Mouse (Mus musculus) megakaryocyte, adult 5-6 weeks (primary cell): ENCODE results near the gene Mfge8. TPM values are rescaled to one million over a fixed set of nuclear protein-coding genes. Genes with fewer than 3 reads are reported as not detected.

Experiments used
- ATAC-seq: 2 replicates; pipeline ENCODE4 v1.8.0; 2016; ENCODE audit warnings: mild to moderate bottlenecking, inconsistent platforms; ENCODE audit not compliant: poor library complexity, severe bottlenecking
- total RNA-seq, 2 experiments: library from RNA; stranded (forward) in 1 of 2; stranded (reverse) in 1 of 2; fragments of 153-499, 151-499 nt in 1 of 2; fragments of 221-1000, 200-1000 nt in 1 of 2; gene quantifications; 2 replicates each; pipeline versions ENCODE4 v1.2.3 to v1.2.4; 2015 to 2017

Mfge8 gene
- 4.0 and 9.2 TPM in 2 replicates for total RNA-seq (2015)
- total RNA-seq (2017), result 9.8 and 10.5 TPM in 2 replicates

DNA sequence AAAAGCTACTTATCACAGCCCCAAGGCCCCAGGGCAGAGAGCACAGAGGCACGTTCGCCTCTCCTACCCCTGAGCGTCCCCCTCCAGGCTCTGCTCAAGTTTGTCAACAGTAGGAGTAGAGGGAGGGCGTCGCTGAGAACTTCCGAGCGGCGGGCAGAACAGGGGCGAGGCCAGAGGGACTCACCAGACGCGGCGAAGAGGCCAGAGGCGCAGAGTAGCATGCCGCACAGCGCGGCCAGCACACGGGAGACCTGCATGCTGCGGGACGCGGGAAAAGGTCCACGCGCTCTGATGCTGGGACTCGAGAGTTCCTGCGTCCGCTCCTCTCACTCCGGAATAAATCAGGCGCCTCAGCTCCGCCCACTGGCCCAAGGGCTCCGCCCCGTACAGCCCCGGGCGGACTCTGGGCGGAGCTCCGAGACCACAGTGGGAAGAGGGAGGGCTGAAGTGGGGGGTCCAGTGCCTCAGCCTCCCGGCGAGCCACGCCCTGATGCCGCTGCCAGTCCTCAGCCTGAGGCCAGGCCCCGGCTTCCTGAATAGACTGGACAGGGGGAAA lies at the start of gene Mfge8:
Gene Mfge8, minus strand, starts transcription at position 350 of the 556 bp plus-strand sequence.
- ATAC-seq, result peak; percentile 100

DNA sequence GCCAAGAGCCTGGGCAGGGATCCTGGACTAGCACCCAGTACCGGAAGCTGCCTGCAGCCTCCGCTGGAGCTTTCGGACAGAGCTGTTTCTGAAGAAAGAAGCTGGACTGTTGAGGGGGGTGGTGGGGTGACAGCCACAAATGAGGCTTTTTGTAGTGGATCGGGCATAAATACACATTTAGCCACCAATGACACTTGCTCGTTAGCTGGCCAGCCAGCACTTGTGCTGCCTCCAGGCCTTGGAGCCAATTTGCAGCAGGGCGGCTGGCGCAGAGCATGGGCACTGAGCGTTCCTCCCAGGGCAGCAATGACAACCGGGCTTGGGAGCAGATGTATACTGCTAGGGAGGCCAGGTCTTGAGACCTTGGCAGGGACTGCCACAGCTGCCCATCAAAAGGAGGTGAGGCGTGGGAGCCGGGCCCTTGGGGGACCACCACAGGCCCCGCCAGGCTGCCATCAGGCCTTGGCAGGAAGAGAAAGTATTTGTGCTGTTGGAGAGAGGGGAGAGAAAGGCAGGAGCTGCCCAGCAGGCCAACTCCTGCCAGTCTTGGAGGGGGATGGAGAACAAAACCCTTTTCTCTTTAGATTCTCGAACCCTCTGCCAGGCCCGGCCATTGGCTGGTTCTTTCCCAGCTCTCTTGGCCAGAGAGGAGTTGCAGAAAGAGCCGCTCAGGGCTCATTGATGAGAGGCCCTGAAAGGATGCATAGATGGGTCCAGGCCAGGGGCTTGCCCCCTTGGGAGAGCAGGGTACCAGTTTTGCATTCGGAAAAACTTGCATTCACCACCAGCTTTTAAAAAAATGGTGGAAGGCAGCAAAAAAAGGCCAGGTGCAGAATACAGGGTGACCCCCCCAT lies 45.9 kb upstream of the Mfge8 start:
- no peak for ATAC-seq

DNA sequence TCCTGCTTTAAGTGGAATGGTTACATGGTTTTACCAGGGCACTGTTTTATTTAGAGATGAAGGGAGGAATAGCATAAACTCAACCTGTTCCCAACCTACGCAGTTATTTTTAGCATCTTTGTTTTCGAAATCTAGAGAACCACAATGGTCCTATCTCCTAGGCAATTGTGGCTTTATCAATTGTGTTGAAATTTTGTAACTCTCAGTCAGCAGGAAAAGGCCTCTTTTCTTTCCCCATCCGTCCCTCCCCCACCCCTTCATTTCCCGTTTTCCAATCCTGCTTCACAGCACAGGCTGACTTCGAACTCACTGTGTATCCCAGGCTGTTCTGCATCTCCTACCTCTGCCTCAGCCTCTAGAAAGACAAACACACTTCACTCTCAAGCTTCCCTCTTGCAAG lies 45.1 kb upstream of the Mfge8 start:
- peak; percentile 33; the same call in 1 of the 2 replicates for ATAC-seq

DNA sequence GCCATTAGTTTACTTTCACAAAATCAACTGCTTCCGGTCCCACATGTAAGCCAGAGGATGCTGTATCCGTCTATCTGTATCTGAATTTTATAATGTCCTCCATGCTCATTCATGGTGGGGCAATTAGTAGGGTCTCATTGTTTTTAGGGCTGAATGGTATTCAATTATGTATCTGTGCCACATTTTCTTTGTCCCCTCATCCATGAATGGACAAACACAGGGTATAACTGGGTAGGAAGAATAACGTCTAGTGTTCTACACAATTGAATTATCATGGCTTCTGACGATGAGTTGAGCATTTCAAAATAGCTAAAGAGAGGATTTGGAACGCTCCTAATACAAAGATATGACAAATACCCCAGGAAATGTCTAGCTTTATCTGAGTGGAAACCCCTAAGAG lies 42.6 kb upstream of the Mfge8 start:
- ATAC-seq, result no peak

DNA sequence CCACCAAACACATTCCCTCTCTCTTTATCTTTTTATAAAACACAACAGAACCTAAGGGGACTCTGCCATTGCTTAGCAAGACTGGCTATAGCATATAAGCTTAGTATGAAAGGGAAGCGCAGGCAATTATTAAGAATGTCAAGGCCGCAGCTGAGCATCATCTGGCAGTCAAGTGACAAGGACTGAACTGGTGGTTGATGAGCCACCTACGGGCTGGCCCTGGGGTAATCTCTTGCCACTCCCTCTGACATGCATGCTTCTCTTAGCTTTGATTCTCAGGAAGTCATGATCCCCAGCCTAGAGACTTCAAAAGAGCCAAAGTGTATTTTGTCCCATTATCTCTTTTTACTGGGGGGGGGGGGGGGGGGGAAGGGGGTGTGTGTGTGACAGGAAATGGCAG lies 41.7 kb upstream of the Mfge8 start:
- ATAC-seq, result no peak

DNA sequence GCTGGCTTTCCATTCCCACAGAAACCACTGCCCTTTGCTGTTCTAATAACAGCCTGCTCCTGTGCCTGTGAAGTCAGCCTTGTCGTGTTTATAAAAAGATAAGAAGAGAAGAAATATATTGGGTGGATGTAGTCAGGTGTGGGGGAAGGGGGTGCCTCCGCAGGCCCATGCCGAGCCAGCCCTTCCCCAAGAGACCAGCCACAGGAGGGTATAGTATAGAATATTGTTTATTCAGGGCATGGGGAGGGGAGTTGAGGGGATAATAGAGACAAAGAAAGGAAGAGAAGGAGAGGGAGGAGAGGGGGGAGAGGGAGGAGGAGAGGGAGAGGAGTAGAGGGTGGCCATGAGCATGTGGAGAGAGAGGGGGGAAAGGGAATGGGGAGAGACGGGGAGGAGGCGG lies 40.4 kb upstream of the Mfge8 start:
- ATAC-seq, result no peak

DNA sequence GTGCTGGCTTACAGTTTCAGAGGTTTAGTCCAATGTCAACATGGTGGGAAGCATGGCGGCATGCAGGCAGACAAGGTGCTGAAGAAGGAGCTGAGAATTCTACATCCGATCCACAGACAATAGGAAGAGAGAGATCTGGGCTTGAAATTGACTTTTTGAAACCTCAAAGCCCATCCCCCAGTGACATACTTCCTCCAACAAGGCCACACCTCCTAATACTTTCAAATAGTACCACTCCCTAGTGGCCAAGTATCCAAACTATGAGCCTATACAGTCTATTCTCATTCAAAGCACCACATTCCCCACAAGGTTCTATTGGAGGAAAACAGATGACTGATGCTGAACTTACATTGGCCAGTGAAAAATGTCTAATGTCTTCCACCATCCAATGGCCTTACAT lies 38.7 kb upstream of the Mfge8 start:
- ATAC-seq, result no peak

DNA sequence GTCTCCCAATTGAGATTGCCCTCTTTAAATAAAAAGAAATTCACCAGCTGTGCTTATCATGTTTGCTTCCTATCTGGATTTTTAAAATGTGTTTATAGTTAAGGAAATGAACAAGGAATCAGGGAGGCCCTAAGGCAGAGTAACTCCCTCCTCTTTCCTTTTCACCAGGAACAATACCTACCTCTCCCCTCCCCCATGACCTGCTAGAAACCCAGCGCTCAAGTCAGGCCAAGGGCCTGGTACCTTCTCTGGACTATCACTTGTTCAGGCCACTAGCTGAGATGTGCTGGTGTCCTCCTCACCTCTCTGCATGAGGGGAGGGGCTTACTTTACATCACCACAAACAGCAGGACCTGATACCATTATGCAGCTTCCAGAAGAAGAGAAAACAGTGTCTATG lies 34.6 kb upstream of the Mfge8 start:
- no peak for ATAC-seq

DNA sequence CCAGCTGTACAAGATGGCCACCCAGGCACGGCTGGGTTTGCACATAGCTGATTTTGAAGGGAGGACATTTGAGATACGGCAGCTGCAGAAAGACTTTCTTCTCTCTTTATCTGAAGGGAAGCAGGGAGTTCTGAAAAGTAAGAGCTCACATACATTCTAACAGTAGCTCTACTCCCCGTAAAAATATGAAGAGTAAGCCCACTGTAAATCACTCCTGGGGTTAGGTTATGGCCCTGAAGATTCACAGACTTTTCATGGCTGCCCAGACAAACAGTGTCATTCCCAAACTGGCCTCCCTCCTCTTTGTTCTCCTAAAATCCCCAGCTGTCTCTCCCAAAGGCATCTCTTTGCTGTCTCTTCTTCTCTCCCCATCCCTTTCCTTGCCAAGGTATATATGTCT lies 24.9 kb upstream of the Mfge8 start:
- no peak for ATAC-seq

DNA sequence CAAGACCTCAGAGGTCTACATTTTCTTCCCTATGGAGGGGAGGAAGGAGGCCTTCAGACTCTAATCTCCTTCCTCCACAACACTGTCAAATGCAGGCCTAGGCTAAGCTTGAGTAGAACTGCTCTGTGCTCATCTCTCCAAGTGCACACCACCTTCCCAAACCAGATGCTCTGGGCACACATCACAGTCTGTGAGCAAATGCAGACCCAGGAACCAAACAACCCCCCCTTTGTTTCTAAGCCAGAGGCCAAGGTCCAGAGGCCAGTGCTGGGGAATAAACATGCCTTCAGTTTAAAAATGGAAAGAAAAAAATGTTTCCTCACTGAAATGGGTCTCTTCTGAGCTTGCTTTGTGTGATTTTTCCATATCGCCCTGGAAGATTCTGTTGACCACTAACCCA lies 22.9 kb upstream of the Mfge8 start:
- no peak for ATAC-seq

DNA sequence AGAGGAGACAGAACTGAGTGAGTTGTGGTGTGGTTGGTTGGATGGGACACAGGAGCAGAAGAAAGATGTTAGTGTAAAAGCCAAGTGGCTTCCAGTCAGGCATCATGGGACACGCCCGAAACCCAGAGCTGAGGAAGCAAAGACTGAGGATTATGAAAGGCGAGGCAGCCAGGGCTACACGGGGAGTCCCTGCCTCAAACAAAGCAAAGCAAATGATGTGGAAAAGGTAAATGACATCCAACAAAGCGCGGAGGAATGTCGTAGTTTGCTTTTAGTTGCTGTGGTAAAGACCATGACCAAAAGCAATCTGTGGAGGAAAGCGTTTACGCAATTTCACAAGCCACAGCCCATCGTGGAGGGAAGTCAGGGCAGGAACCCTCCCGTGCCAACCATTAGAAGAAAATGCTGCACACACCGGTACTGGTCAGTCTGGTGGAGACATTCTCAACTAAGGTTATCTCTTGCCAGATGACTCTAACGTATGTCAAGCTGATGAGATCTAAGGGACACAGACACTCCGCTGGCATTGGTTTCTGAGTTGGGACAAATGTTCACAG lies 18.2 kb upstream of the Mfge8 start:
- ATAC-seq, result peak; percentile 59

DNA sequence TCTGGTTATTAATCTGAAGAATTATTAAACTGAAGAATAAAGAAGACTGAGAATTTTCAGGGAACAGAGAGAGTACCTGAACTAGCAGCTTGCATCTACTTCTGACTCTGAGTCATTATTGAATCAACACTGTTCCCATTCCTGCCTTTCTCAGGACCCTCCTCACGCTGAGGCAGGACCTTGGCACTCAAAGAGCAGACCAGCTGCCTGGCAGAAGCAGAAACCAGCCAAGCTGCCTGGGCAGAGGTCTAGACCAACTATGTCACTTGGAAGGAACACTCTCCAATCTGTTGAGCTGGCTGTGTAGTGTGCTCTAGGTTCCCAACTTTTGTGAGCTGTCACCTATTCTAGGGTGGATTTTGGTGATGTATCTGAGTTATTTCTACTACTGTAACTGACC lies 10.5 kb upstream of the Mfge8 start:
- no peak for ATAC-seq

DNA sequence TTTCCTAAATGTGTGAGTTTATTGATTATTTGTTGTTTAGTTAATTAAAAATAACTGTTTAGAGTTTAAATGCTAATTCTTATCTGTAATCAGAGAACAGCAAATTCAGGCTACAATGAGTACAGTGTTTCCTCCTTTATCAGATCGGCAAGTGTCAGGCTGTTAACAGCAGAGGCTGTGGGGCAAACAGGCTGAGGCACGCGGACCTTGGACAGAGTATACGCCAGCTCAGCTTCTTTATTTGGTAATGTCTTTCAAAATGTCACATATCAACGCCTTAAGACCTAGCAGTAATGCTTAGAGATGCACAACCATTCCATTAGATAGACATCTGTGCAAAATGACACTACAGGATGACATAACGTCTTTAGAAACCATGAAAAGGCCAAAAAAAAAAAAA lies 662 bp upstream of the Mfge8 start:
- no peak for ATAC-seq

DNA sequence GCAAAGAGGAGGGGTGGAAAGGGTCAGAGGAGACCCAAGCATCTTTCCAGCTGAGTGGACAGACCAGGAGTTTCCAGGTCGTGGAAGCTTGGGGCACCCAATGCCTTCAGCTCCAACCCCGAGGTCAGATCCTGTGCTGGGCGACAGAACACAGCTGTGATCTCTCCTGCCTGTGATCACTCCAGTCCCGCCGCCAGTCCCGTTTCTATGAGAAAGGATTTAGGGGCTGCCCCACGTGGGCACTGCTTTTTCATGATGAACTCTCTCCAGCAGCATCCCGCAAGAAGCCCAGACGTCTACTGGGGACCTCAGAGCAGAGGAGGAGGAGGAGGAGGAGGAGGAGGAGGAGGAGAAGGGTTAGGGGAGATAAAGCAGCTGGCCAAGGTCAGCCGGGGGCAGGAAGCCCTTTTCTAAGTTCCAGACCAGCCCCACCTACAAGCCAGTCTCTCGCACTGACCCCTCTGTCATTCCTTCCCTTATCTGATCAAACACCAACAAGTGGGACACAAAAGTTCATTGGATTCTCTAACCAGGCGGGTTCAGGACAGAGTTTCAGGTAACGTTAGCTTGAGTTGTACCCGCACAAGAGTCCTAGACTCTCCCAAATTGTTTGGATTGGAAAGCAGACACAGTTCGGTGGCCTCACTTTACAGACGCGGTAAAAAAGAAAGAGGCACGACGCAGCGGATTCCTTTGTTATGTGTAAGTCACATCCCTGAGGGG lies 768 bp downstream of the Mfge8 start:
- ATAC-seq, result no peak

DNA sequence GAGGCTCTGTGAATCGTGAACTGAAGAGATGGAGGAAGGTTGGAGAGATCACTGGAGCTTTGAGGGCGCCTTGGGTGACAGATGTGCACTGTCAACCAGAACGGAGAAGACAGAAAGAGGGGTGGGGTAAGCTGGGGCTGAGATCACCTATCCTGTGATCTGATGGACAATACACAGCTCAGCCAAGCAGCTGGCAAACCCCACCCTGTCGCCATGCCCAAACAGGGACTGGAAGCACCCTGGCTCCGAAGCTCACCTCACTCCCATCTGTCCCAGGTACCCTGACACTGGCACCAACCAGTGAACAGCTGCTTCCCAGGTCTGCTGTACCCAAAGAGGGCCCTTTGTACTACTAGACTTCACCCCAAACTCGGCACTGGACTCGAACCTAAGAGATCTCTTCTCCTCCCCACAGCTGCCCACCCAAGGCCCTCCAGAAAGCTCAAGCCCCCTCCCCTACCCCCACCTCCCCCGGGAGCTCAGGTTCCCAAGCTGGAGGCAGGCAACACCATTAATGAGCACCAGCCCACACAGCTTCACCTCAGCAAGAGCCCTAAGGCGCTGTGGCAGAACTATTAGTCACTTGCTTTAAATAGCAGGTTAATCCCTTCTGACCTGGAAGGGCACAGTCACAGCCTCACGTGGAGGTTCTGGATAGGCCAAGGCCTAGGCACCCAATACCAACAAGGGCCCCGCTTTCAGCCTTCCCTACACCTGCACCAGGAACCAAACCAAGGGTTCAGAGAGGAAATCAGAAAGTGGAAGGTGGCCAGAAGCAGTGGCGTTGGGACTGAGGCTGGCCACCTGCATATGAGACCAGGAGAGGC lies 1.6 kb downstream of the Mfge8 start:
- ATAC-seq, result no peak

DNA sequence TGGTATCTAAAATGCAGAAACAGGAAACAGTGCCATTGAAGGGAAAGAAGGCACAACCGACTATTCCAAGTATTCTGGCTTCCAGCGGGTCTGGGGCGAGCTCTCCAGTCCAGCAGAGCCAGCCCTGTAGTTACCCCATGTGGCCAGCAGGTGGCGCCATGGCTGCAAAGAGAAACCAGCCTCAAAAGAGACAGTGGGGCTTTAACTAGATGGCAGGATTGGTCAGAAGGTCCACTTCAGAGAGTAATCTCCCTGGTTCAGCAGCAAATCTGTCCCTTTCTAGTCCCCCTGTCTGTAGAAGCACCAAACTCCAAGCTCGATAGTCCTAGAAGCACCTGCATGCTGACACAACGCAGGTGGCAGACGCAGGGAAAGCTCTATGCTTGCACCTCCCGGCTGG lies 8.0 kb downstream of the Mfge8 start:
- ATAC-seq, result peak; percentile 84

DNA sequence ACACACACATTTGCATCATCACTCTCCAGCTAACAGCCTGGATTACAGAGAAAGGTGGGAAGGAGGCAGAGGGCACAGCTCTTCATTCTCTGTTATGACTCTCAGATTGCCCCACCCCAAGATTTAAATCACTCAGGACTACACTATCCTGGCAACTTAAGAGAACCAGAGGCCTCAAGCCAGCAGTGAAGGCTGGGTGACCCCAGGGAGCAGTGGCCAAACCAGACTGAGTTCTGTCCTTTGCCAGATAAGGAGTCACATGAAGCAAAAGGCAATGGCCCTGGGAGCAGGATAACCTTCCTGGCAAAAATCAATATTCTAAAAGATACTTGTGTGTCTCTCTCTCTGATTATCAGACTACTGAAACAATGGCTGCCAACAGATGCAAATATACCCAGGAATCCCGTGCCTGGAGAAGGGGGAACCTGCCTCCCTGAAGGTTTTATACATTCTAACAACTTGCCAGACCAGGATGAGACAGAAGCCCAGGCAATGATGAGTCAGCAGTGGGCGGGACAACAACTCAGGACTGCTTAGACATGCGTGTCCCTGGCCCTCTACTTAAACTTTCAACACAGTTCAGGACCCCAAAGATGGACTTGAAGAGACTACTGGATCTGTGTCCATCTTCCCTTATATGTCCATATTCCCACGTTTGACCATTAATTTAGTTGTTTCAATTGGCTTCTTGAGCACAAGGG lies 8.8 kb downstream of the Mfge8 start:
- ATAC-seq, result no peak

DNA sequence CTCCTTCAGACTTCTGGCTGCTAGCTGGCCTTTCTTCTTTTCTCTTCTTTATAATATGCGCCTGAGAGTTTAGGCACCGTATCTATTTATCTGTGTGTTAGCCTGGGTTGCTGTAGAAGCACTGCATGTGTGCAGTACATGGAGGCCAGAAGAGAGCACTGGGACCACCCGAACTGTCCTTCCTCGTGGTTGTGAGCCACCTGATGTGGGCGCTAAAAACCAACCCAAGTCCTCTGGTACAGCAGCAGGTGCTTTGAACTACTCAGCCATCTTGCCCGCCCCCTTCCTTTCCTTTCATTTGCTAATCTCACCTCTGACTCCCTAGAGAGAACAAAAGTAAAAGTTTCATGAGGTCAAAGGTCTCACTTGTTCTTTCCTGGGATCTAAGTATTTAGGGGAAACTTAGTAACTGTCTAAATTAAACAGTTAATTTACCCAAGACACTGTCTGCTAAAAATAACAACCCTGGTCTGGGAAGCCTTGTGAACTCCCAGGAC lies 9.5 kb downstream of the Mfge8 start:
- ATAC-seq, result no peak

DNA sequence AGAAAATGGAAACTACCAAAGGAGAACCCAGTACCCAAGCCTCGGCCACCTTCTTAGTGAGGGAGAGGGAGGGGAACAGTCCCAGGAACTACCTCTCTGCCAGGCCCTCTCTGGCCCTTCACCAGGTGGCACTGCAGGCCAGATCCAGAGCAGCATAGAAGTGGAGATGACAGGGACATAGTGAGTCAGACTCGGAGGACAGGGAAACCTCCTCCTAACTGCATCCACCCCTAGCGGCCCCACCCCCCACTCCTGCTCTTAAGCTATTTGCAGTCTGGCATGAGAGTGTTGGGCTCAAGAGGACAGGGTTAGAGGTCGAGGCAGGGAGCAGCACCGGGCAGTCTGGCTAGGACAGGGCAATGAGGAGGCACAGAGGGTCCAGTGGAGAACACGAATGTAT lies 15.5 kb downstream of the Mfge8 start:
- ATAC-seq, result no peak

DNA sequence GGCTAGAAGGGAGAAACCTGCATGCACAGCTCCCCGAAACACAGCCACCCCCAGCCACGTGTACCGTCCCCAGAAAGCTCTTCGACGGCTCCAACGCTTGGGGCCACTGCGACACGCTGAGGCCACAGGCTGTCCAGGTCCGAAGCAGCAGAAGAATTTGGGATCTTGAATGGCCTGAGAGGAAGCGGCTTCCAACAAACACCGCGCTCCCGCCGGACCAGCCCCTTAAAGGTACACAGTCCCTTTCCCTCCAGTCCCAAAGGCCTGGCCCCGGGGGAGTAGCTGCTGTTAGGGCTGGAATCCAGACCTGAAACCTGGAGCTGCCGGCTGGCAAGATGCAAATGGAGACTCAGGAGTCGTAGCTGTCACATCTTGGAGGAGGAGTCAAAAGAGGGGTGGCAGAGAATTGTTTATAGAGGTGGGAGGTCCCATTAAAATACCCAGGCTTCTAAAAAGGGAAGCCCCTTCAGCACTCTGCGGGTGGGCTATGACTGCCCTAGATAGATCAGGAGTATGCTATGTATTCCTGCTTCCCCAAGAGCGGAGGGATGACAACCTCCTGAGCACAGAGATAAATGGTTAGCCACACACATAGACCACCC lies 17.9 kb downstream of the Mfge8 start, which contains the start of gene Hapln3:
Gene Hapln3, minus strand, starts transcription at position 176 of the 602 bp plus-strand sequence.
- ATAC-seq, result no peak
